Mouse (Mus musculus) urinary bladder, adult 2 months (tissue): ENCODE data around the gene Eci2. TPM values are rescaled to one million over a fixed set of nuclear protein-coding genes. Genes with fewer than 3 reads are reported as not detected.
"Not testable (repeated sequence)": the region's sequence is repeated elsewhere in the genome, so short reads cannot be mapped to it uniquely, and the experiment has no call there.

ENCODE experiments used
- DNase-seq: peaks from one replicate; pipeline ENCODE4 v3.0.0; 2022; ENCODE audit warnings: low spot score
- polyA plus RNA-seq: library from polyadenylated mRNA; depleted of rRNA; stranded (reverse); fragments of >200 nt; gene quantifications from 2 replicates; pipeline ENCODE4 v1.2.3, GENCODE M21; 2012; rRNA removed

The Eci2 gene
- polyA plus RNA-seq: 85.1 and 86.0 TPM in 2 replicates

GRCm38 (mm10) chr13:35026879-35027278, at the start of gene Eci2:
Eci2 (minus strand) TSS chr13:35027096.
- DNase-seq: no peak

GRCm38 (mm10) chr13:35074862-35075261, 48.0 kb upstream of the Eci2 start:
- no peak for DNase-seq

GRCm38 (mm10) chr13:35070485-35071472, 43.9 kb upstream of the Eci2 start:
- no peak for DNase-seq

- no peak for DNase-seq
Measured at GRCm38 (mm10) chr13:35067084-35067483, 40.2 kb upstream of the Eci2 start.

GRCm38 (mm10) chr13:35066033-35066432, 39.1 kb upstream of the Eci2 start:
- no peak for DNase-seq

GRCm38 (mm10) chr13:35064381-35064780, 37.5 kb upstream of the Eci2 start:
- no peak for DNase-seq

- DNase-seq: no peak
Measured at GRCm38 (mm10) chr13:35058145-35058544, 31.2 kb upstream of the Eci2 start.

- no peak for DNase-seq
Measured at GRCm38 (mm10) chr13:35036486-35036885, 9.6 kb upstream of the Eci2 start.

- no peak for DNase-seq
Measured at GRCm38 (mm10) chr13:35035731-35036130, 8.8 kb upstream of the Eci2 start.

- DNase-seq: no peak
Measured at GRCm38 (mm10) chr13:35033571-35033970, 6.7 kb upstream of the Eci2 start.

- no peak for DNase-seq
Measured at GRCm38 (mm10) chr13:35031684-35032082, 4.8 kb upstream of the Eci2 start.

GRCm38 (mm10) chr13:35030979-35031683, 4.2 kb upstream of the Eci2 start:
- DNase-seq: no peak

GRCm38 (mm10) chr13:35028365-35028764, 1.5 kb upstream of the Eci2 start:
- no peak for DNase-seq

- not testable (repeated sequence) for DNase-seq
Measured at GRCm38 (mm10) chr13:35023401-35023800, 3.5 kb downstream of the Eci2 start.

- no peak for DNase-seq
Measured at GRCm38 (mm10) chr13:35020383-35020782, 6.5 kb downstream of the Eci2 start.

- no peak for DNase-seq
Measured at GRCm38 (mm10) chr13:35018866-35019536, 7.9 kb downstream of the Eci2 start.

- no peak for DNase-seq
Measured at GRCm38 (mm10) chr13:35017392-35017791, 9.5 kb downstream of the Eci2 start.

GRCm38 (mm10) chr13:35016067-35016466, 10.8 kb downstream of the Eci2 start:
- no peak for DNase-seq

- DNase-seq: no peak
Measured at GRCm38 (mm10) chr13:34995925-34996324, 31.0 kb downstream of the Eci2 start.

GRCm38 (mm10) chr13:34993983-34994811, 32.7 kb downstream of the Eci2 start:
- peak; percentile 77 for DNase-seq

GRCm38 (mm10) chr13:34993595-34993982, 33.3 kb downstream of the Eci2 start:
- no peak for DNase-seq
